7 mouse cellular contexts compared by ENCODE assay signal in genomic region chr11:22000316-22001076, GRCm38 (mm10). TPM values are rescaled to one million over a fixed set of nuclear protein-coding genes. Genes with fewer than 3 reads are reported as not detected.
DNase-seq lines count a peak whose midpoint lies in the region; ATAC-seq and TF ChIP-seq lines count a peak whose summit lies in the region.

No protein-coding gene starts in this region.

- DNase-seq in liver, embryonic 11.5 days (ENCODE audit: low spot score) = peak; percentile 58
- no peak for DNase-seq in liver
- peak; percentile 65 for DNase-seq in embryonic facial prominence, embryonic 10.5 days (ENCODE audit: low spot score)
- DNase-seq in hindbrain, embryonic 10.5 days (ENCODE audit: low spot score) = peak; percentile 63
- DNase-seq in liver, embryonic 14.5 days (ENCODE audit: low read depth in 3 of 3, low spot score in 3 of 3) = no peak
- no peak for DNase-seq in urinary bladder, postnatal 36 days (ENCODE audit: low spot score in 2 of 2)

- H3K9me3 ChIP-seq in liver, embryonic 11.5 days (ENCODE audit: control insufficient read depth, low read length) = no peaks in the 10 kb centered on the region
- H3K9me3 ChIP-seq in embryonic facial prominence, embryonic 10.5 days = no peaks in the 10 kb centered on the region
- no peaks in the 10 kb centered on the region for H3K9me3 ChIP-seq in hindbrain, embryonic 10.5 days
- H3K9me3 ChIP-seq in liver, embryonic 14.5 days (ENCODE audit: control insufficient read depth, low read length) = no peaks in the 10 kb centered on the region
- no peaks in the 10 kb centered on the region for H3K9me3 ChIP-seq in stomach, embryonic 16.5 days (replicated peaks; ENCODE audit: control insufficient read depth, low read length)

- H3K4me3 ChIP-seq in liver, embryonic 11.5 days (ENCODE audit: low read depth, low read length) = peak overlapping the region; percentile 61
- H3K4me3 ChIP-seq in embryonic facial prominence, embryonic 10.5 days = peak overlapping the region; percentile 73
- H3K4me3 ChIP-seq in hindbrain, embryonic 10.5 days = peak overlapping the region; percentile 70
- peak overlapping the region in 1 of 2 experiments; percentile 52; a peak in 2 of 4 replicates for H3K4me3 ChIP-seq in liver, embryonic 14.5 days (ENCODE audit: insufficient read depth in 1 of 2, low read depth in 2 of 2, low read length in 2 of 2)
- peak overlapping the region; percentile 53 for H3K4me3 ChIP-seq in stomach, embryonic 16.5 days (replicated peaks; ENCODE audit: low read length)

- H3K36me3 ChIP-seq in liver, embryonic 11.5 days (ENCODE audit: control insufficient read depth, insufficient read depth, low read length) = no peaks in the 10 kb centered on the region
- no peaks in the 10 kb centered on the region for H3K36me3 ChIP-seq in embryonic facial prominence, embryonic 10.5 days (replicated peaks)
- no peaks in the 10 kb centered on the region for H3K36me3 ChIP-seq in hindbrain, embryonic 10.5 days
- H3K36me3 ChIP-seq in liver, embryonic 14.5 days (replicated peaks; ENCODE audit: control insufficient read depth, insufficient read depth, low read depth) = no peaks in the 10 kb centered on the region
- no peaks in the 10 kb centered on the region for H3K36me3 ChIP-seq in stomach, embryonic 16.5 days (ENCODE audit: control insufficient read depth, insufficient read depth, low read length)

- H3K4me2 ChIP-seq in liver, embryonic 11.5 days = peak overlapping the region; percentile 95
- peak overlapping the region; percentile 58 for H3K4me2 ChIP-seq in liver, embryonic 14.5 days (ENCODE audit: low read depth)
- H3K4me2 ChIP-seq in stomach, embryonic 16.5 days (ENCODE audit: low read depth, low read length) = peak overlapping the region; percentile 81

- TF ChIP-seq CTCF in liver, embryonic 14.5 days (IDR thresholded peaks at IDR 0.05; ENCODE audit: low read depth) = no peak

- H3K27ac ChIP-seq in liver, embryonic 11.5 days (ENCODE audit: low read depth, low read length) = no peak overlapping the region
- peak overlapping the region; percentile 77 for H3K27ac ChIP-seq in embryonic facial prominence, embryonic 10.5 days (replicated peaks)
- peak overlapping the region; percentile 62 for H3K27ac ChIP-seq in hindbrain, embryonic 10.5 days
- H3K27ac ChIP-seq in liver, embryonic 14.5 days = no peak overlapping the region
- H3K27ac ChIP-seq in stomach, embryonic 16.5 days (ENCODE audit: low read length) = no peak overlapping the region

- H3K4me1 ChIP-seq in liver, embryonic 11.5 days (replicated peaks; ENCODE audit: control insufficient read depth, insufficient read depth, low read length) = peaks cover 11% of the 10 kb centered on the region
- H3K4me1 ChIP-seq in embryonic facial prominence, embryonic 10.5 days = peaks cover 67% of the 10 kb centered on the region
- H3K4me1 ChIP-seq in hindbrain, embryonic 10.5 days (replicated peaks) = peaks cover 69% of the 10 kb centered on the region
- no peaks in the 10 kb centered on the region for H3K4me1 ChIP-seq in liver, embryonic 14.5 days (replicated peaks; ENCODE audit: control insufficient read depth in 2 of 2, insufficient read depth in 2 of 2, low read length in 1 of 2)
- peaks cover 28% of the 10 kb centered on the region for H3K4me1 ChIP-seq in stomach, embryonic 16.5 days (ENCODE audit: control insufficient read depth, insufficient read depth, low read length)

- WGBS in liver, embryonic 11.5 days = 3% methylated on average over 47 of the region's 48 CpGs
- 2% methylated on average over 48 of the region's 48 CpGs for WGBS in embryonic facial prominence, embryonic 10.5 days
- under 1% methylated on average over 47 of the region's 48 CpGs for WGBS in hindbrain, embryonic 10.5 days
- WGBS in liver, embryonic 14.5 days (ENCODE audit: insufficient replicate concordance) = 3% methylated on average over 48 of the region's 48 CpGs
- WGBS in stomach, embryonic 16.5 days = 12% methylated on average over 48 of the region's 48 CpGs

- ATAC-seq in liver, embryonic 11.5 days (replicated peaks; ENCODE audit: low FRiP score) = no peak
- ATAC-seq in liver, embryonic 14.5 days (ENCODE audit: insufficient read depth) = no peak
- ATAC-seq in stomach, embryonic 16.5 days (ENCODE audit: insufficient read depth, low FRiP score) = no peak

- no peak for TF ChIP-seq EP300 in liver, embryonic 14.5 days (IDR thresholded peaks at IDR 0.05; ENCODE audit: low read depth)

- H3K27me3 ChIP-seq in liver, embryonic 11.5 days (replicated peaks; ENCODE audit: control insufficient read depth, insufficient read depth, low read length) = peaks cover 100% of the 10 kb centered on the region
- H3K27me3 ChIP-seq in embryonic facial prominence, embryonic 10.5 days (replicated peaks; ENCODE audit: low read depth, poor library complexity, severe bottlenecking) = peaks cover 100% of the 10 kb centered on the region
- peaks cover 100% of the 10 kb centered on the region for H3K27me3 ChIP-seq in hindbrain, embryonic 10.5 days (ENCODE audit: insufficient read depth, poor library complexity, severe bottlenecking)
- peaks cover 98% of the 10 kb centered on the region for H3K27me3 ChIP-seq in liver, embryonic 14.5 days (ENCODE audit: control insufficient read depth, insufficient read depth, low read length)
- peaks cover 82% of the 10 kb centered on the region for H3K27me3 ChIP-seq in stomach, embryonic 16.5 days (ENCODE audit: control insufficient read depth, insufficient read depth, low read length)

- no peak overlapping the region for H3K9ac ChIP-seq in liver, embryonic 11.5 days (ENCODE audit: low read depth, low read length)
- no peak overlapping the region for H3K9ac ChIP-seq in liver, embryonic 14.5 days (replicated peaks)
- peak overlapping the region; percentile 48 for H3K9ac ChIP-seq in stomach, embryonic 16.5 days (ENCODE audit: low read length)

RNA-seq across cellular contexts. Expression of gene Otx1, which starts 2.2 kb away (rescaled TPM):
- 0.08 TPM in 1 of 2 replicates, not detected in the other for polyA plus RNA-seq in liver, embryonic 11.5 days (2014; fragmentation: Nextera tagmentation; extraction: Ambion mirVana)
- polyA plus RNA-seq in embryonic facial prominence, embryonic 10.5 days (2016; fragmentation: Nextera tagmentation; extraction: Ambion mirVana) = 7.3 and 7.6 TPM in 2 replicates
- 2.9 and 5.3 TPM in 2 replicates for polyA plus RNA-seq in hindbrain, embryonic 10.5 days (2016; fragmentation: Nextera tagmentation; extraction: Ambion mirVana)
- polyA plus RNA-seq in liver, embryonic 14.5 days (2012; rRNA removed) = 0.08 TPM in 1 of 2 replicates, not detected in the other
- not detected in 2 replicates for polyA plus RNA-seq in liver, embryonic 14.5 days (2014; fragmentation: Nextera tagmentation; extraction: Ambion mirVana)
- 0.09 TPM in 1 of 2 replicates, not detected in the other for polyA plus RNA-seq in stomach, embryonic 16.5 days (2015; fragmentation: Nextera tagmentation; extraction: Ambion mirVana)

Comparison
In these comparisons a context has a peak if more than half of its experiments do, and no peak if none do; other contexts are left out.
1. DNase-seq: peak in liver, embryonic 11.5 days (single experiment), embryonic facial prominence, embryonic 10.5 days (single experiment) and hindbrain, embryonic 10.5 days (single experiment); none in liver (single experiment), liver, embryonic 14.5 days (0 of 3) and urinary bladder, postnatal 36 days (0 of 2).
2. H3K27ac ChIP-seq: peak in embryonic facial prominence, embryonic 10.5 days (single experiment) and hindbrain, embryonic 10.5 days (single experiment); none in liver, embryonic 11.5 days (single experiment), liver, embryonic 14.5 days (single experiment) and stomach, embryonic 16.5 days (single experiment).
3. Peak in every context shown above with its lines, with median percentiles within 50 percentile points of each other: H3K4me2 ChIP-seq.